Mouse (Mus musculus) heart, adult 2 months (tissue): Measurements from ENCODE around the gene Trim66.

Experiments used
- CTCF ChIP-seq: fragments of 200-600 bp; IDR thresholded peaks from 2 replicates; pipeline ENCODE4 v1.8.1; 2022; ENCODE audit warnings: antibody characterized with exemption, mild to moderate bottlenecking, moderate library complexity
- POLR2A ChIP-seq: fragments of 200-500 bp; IDR thresholded peaks from 2 replicates; pipeline ENCODE4 v1.6.1; 2011; ENCODE audit warnings: mild to moderate bottlenecking, low read depth, low read length, control low read depth; ENCODE audit not compliant: insufficient read depth

- TF ChIP-seq CTCF (peak; percentile 92), POLR2A (no peak)
These were observed 20.4 kb upstream of the Trim66 start for GRCm38 (mm10) chr7:109528356-109528755.
